Mouse (Mus musculus): ENCODE data around the gene Ssh1. TPM values are rescaled to one million over a fixed set of nuclear protein-coding genes. Genes with fewer than 3 reads are reported as not detected.
A peak's percentile ranks its signal among the peaks of the same experiment; 100 is the strongest.

Gene Ssh1
- 17.8 and 19.4 TPM in 2 replicates for polyA plus RNA-seq (2014; fragmentation: Nextera tagmentation; extraction: Ambion mirVana)

DNA sequence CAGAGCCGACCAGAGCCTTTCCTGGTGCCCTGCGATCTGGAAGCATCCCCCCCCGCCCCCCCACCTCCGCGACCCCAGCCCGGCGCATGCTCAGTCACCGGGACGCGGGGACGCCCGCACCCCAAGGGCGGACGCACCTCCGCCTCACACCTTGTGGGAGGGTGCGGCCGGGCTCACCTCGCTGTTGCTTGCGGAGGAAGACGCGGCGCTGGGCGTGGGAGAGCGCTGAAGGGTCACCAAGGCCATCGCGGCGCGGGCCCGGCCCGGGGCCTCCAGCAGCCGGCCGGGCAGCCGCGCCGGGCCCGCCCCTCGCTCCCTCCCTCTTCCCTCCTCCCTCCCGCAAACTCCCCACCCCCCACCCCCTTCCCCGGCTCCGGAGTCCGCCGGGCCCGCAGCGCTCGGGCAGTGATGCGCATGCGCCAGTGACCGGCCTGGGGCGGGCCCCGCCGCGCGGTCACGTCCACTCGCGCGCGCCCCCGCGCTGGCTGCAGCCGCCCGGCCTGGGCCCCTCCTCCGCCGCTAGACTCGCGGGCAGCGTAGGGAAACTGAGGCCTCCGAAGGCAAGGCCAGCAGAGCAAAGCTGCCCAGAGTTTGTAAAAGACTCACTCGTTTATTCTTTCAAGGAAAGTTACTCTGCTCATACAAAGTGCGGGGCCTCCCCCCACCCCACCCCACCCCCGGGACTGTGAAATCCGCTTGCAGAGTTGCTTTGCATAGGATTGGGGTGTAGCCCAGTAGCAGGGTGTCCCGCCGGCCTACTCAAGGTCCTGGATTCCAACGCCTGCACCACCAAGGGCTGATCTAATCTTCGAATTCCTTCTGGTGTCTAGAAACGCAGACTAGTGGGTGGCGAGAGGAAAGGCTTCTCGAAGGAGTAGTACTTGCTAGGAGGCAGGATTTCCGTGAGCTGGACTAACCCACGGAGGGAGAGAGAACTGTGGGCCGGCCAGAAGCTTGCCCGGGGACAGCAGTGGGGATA, at the start of gene Ssh1:
Gene Ssh1 (minus strand): TSS at position 408 of the 979 bp plus-strand sequence.
- whole genome bisulfite sequencing = under 1% methylated on average over 51 of the region's 83 CpGs
- Histone ChIP-seq H3K4me2 (replicated peaks) (peak within 1 kb of the TSS; percentile 94), H3K4me3 (replicated peaks; ENCODE audit: low read length) (peak within 1 kb of the TSS; percentile 80), H3K36me3 (replicated peaks; ENCODE audit: control insufficient read depth, insufficient read depth) (peaks cover 8% of the 10 kb centered on the region), H3K27me3 (ENCODE audit: control insufficient read depth, insufficient read depth, low read length) (no peaks in the 10 kb centered on the region), H3K4me1 (replicated peaks; ENCODE audit: control insufficient read depth, insufficient read depth, low read length) (peaks cover 29% of the 10 kb centered on the region), H3K9ac (peak within 1 kb of the TSS; percentile 92), H3K9me3 (ENCODE audit: control insufficient read depth, low read length) (no peaks in the 10 kb centered on the region), H3K27ac (peak within 1 kb of the TSS; percentile 96)
- peak; percentile 86 for ATAC-seq (ENCODE audit: low FRiP score)
- peak; percentile 91 for DNase-seq (ENCODE audit: low spot score)

DNA sequence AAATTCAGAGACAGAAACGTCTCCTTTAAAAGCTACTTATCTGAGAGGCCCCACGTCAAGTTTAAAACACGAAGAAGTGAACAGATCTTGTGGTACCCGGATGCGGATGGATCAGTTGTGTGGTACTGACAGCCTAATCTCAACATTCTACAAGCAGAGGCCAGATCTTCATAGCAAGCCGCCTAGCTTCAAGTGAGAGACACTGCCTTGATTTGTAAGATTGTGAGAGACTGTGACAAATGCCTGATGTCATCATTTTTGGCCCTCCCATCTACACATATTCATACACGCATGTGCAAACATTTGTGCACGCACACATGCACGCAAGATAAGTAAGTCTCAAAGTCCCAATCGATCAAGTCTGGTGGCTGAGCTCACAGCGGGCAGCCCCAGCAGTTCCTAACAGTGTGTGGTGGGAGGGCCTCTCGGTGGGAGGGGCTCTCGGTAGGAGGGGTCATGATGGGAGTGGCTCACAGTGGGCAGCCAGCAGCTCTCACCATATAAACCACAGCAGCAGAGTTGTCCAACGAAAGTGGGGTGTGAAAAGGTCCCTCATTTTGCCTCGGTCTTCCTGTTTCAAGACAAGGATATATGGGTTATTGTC, 47.7 kb upstream of the Ssh1 start:
- H3K27me3 ChIP-seq (ENCODE audit: control insufficient read depth, insufficient read depth, low read length) = no peaks in the 10 kb centered on the region
- no peaks in the 10 kb centered on the region for H3K9me3 ChIP-seq (ENCODE audit: control insufficient read depth, low read length)
- no peak for ATAC-seq (ENCODE audit: low FRiP score)
- no peaks in the 10 kb centered on the region for H3K4me1 ChIP-seq (replicated peaks; ENCODE audit: control insufficient read depth, insufficient read depth, low read length)
- DNase-seq (ENCODE audit: low spot score) = no peak
- H3K4me3 ChIP-seq (replicated peaks; ENCODE audit: low read length) = no peak overlapping the region
- 25% methylated on average over 15 of the region's 15 CpGs for WGBS
- peaks cover 65% of the 10 kb centered on the region for H3K36me3 ChIP-seq (replicated peaks; ENCODE audit: control insufficient read depth, insufficient read depth)
- H3K27ac ChIP-seq = no peak overlapping the region
- H3K9ac ChIP-seq = no peak overlapping the region
- no peak overlapping the region for H3K4me2 ChIP-seq (replicated peaks)

DNA sequence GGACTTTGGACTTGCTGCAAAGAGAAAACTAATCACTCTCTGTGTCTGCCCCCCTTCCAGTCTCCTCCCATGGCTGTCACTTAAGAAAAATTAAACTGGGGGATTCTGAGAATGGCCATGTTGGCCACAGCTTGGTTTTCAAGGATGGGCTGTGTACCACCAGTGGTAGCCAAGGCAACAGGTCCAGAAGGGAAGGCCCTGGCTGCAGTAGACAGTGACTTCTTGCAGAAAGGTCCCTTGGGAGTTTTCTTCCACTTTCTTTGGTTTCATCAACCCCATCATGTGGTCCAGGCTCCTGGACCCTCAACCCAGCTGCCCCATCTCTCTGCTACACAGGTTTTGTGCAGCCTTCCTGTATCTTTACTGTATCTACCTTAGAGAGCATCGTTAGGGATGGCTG, 47.2 kb upstream of the Ssh1 start:
- peaks cover 65% of the 10 kb centered on the region for H3K36me3 ChIP-seq (replicated peaks; ENCODE audit: control insufficient read depth, insufficient read depth)
- no peaks in the 10 kb centered on the region for H3K4me1 ChIP-seq (replicated peaks; ENCODE audit: control insufficient read depth, insufficient read depth, low read length)
- no peak for DNase-seq (ENCODE audit: low spot score)
- no peaks in the 10 kb centered on the region for H3K27me3 ChIP-seq (ENCODE audit: control insufficient read depth, insufficient read depth, low read length)
- no peaks in the 10 kb centered on the region for H3K9me3 ChIP-seq (ENCODE audit: control insufficient read depth, low read length)
- H3K4me2 ChIP-seq (replicated peaks) = no peak overlapping the region
- H3K27ac ChIP-seq = no peak overlapping the region
- no peak overlapping the region for H3K9ac ChIP-seq
- ATAC-seq (ENCODE audit: low FRiP score) = no peak
- H3K4me3 ChIP-seq (replicated peaks; ENCODE audit: low read length) = no peak overlapping the region
- 73% methylated on average over 1 of the region's 1 CpGs for WGBS

DNA sequence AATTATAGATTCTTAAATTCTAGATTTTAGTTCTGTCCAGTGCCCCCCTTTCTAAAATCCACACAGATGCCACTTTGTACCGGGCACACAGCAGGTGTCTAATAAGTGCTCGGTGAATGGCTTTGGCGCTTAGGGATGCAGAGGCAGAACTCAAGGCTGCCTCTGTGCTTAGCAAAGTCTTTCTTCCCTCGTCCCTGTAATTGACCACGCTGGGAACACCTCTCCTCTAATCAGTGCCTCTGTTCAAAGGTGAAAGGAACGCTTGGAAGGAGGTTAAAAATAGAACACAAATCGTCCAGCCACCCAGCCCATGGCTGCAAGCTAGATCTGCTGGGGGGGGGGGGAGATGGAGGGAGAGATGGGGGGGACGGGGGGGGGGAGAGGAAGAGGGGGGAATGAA, 46.8 kb upstream of the Ssh1 start:
- Histone ChIP-seq H3K27ac (no peak overlapping the region), H3K27me3 (ENCODE audit: control insufficient read depth, insufficient read depth, low read length) (no peaks in the 10 kb centered on the region), H3K4me2 (replicated peaks) (no peak overlapping the region), H3K4me3 (replicated peaks; ENCODE audit: low read length) (no peak overlapping the region), H3K4me1 (replicated peaks; ENCODE audit: control insufficient read depth, insufficient read depth, low read length) (no peaks in the 10 kb centered on the region), H3K9ac (no peak overlapping the region), H3K9me3 (ENCODE audit: control insufficient read depth, low read length) (no peaks in the 10 kb centered on the region), H3K36me3 (replicated peaks; ENCODE audit: control insufficient read depth, insufficient read depth) (peaks cover 65% of the 10 kb centered on the region)
- ATAC-seq (ENCODE audit: low FRiP score) (no peak), DNase-seq (ENCODE audit: low spot score) (no peak)
- 26% methylated on average over 7 of the region's 8 CpGs for WGBS

DNA sequence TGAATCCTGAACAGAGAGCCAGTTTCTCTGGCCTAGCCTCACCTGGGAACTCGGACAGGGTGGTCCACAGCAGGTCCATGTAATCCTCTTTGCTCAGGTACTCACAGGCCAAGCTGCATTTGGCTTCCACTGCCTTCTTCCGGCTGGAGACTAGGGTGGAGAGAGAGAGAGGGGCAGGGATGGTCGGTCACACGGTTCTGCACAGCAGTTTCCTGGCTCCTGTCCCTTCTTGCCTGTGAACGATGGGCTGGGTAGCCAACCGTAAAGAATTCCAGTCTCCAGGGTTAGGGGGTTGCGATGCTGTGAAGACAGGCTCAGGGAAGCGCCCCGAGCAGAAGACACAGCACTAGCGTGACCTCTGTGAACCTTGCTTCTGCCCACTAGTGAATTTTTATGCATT, 41.4 kb upstream of the Ssh1 start:
- Histone ChIP-seq H3K4me2 (replicated peaks) (no peak overlapping the region), H3K9me3 (ENCODE audit: control insufficient read depth, low read length) (no peaks in the 10 kb centered on the region), H3K9ac (no peak overlapping the region), H3K36me3 (replicated peaks; ENCODE audit: control insufficient read depth, insufficient read depth) (peaks cover 69% of the 10 kb centered on the region), H3K27me3 (ENCODE audit: control insufficient read depth, insufficient read depth, low read length) (no peaks in the 10 kb centered on the region), H3K4me1 (replicated peaks; ENCODE audit: control insufficient read depth, insufficient read depth, low read length) (no peaks in the 10 kb centered on the region), H3K4me3 (replicated peaks; ENCODE audit: low read length) (no peak overlapping the region), H3K27ac (no peak overlapping the region)
- WGBS = 32% methylated on average over 10 of the region's 10 CpGs
- ATAC-seq (ENCODE audit: low FRiP score) (no peak), DNase-seq (ENCODE audit: low spot score) (no peak)

DNA sequence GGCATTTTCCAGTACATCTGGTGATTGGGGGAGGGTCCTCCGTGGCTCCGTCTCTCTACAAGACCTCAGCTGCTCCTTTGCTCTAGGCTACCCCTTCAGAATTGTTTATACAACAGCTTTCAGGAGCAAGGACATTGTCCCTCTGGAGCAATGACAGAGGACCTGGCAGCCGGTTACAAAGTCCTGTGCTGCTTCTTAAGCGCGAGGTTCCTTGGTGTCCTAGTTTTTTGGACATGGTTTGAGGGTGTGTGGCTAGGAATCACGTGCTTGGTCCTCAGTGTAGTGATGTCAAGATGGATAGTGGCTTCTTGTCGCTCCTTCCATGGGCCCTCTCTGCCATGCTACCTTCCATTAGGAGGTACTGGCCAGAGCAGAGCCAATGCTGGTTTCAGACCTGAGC, 40.7 kb upstream of the Ssh1 start:
- Histone ChIP-seq H3K4me2 (replicated peaks) (no peak overlapping the region), H3K27me3 (ENCODE audit: control insufficient read depth, insufficient read depth, low read length) (no peaks in the 10 kb centered on the region), H3K9me3 (ENCODE audit: control insufficient read depth, low read length) (no peaks in the 10 kb centered on the region), H3K27ac (no peak overlapping the region), H3K36me3 (replicated peaks; ENCODE audit: control insufficient read depth, insufficient read depth) (peaks cover 69% of the 10 kb centered on the region), H3K9ac (no peak overlapping the region), H3K4me1 (replicated peaks; ENCODE audit: control insufficient read depth, insufficient read depth, low read length) (no peaks in the 10 kb centered on the region), H3K4me3 (replicated peaks; ENCODE audit: low read length) (no peak overlapping the region)
- DNase-seq (ENCODE audit: low spot score) (no peak), ATAC-seq (ENCODE audit: low FRiP score) (no peak)
- 80% methylated on average over 7 of the region's 7 CpGs for WGBS

DNA sequence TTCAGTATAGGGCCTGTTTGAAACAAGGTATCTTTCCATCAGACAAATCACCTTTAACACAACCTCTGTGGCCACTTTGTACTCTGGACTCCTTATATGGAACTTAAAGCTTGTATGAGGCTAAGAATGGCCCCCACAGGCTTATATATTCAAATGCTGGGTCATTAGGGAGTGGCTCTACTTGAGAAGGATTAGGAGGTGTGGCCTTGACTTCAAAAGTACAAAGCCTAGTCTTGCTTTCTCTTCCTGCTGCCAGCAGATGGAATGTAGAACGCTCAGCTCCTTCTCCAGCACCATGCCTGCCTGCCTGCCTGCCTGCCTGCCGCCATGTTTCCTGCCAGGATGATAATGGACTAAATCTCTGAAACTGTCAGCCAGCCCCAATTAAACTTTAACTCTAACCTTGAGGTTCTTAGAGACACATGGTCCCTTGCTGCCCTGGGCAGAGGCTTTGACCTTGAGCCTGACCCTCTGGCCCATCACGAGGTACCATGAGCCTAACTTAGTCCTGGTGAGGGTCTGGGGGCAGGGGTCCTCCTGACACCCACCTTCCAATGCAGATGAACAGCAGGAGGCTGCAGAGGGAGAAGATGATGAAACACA, 38.6 kb upstream of the Ssh1 start:
- DNase-seq (ENCODE audit: low spot score) (no peak), ATAC-seq (ENCODE audit: low FRiP score) (no peak)
- Histone ChIP-seq H3K27ac (no peak overlapping the region), H3K4me2 (replicated peaks) (no peak overlapping the region), H3K36me3 (replicated peaks; ENCODE audit: control insufficient read depth, insufficient read depth) (peaks cover 61% of the 10 kb centered on the region), H3K4me1 (replicated peaks; ENCODE audit: control insufficient read depth, insufficient read depth, low read length) (no peaks in the 10 kb centered on the region), H3K4me3 (replicated peaks; ENCODE audit: low read length) (no peak overlapping the region), H3K9ac (no peak overlapping the region), H3K27me3 (ENCODE audit: control insufficient read depth, insufficient read depth, low read length) (no peaks in the 10 kb centered on the region), H3K9me3 (ENCODE audit: control insufficient read depth, low read length) (no peaks in the 10 kb centered on the region)
- WGBS = 85% methylated on average over 3 of the region's 3 CpGs

DNA sequence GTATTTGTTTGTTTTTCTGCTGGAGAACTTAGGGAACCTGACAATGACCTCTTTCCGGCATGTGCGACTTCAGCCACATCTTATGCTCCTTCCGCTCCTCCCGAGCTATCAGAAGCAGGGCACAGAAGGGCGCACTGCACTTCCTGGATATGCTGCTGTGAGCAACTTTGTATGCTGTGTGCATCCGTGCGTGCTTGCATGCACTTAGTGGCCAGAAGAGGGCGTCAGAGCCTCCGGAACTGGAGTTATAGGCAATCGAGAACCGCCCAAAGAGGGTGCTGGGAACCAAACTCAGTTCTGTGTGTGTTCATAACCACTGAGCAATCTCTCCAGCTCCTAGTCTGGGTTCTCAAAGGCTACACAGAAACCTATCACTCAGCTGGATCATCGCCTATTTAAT, 37.0 kb upstream of the Ssh1 start:
- peaks cover 58% of the 10 kb centered on the region for H3K36me3 ChIP-seq (replicated peaks; ENCODE audit: control insufficient read depth, insufficient read depth)
- no peaks in the 10 kb centered on the region for H3K4me1 ChIP-seq (replicated peaks; ENCODE audit: control insufficient read depth, insufficient read depth, low read length)
- H3K27me3 ChIP-seq (ENCODE audit: control insufficient read depth, insufficient read depth, low read length) = no peaks in the 10 kb centered on the region
- H3K9ac ChIP-seq = no peak overlapping the region
- ATAC-seq (ENCODE audit: low FRiP score) (no peak), DNase-seq (ENCODE audit: low spot score) (no peak)
- H3K4me3 ChIP-seq (replicated peaks; ENCODE audit: low read length) = no peak overlapping the region
- 88% methylated on average over 12 of the region's 12 CpGs for WGBS
- no peaks in the 10 kb centered on the region for H3K9me3 ChIP-seq (ENCODE audit: control insufficient read depth, low read length)
- no peak overlapping the region for H3K4me2 ChIP-seq (replicated peaks)
- H3K27ac ChIP-seq = no peak overlapping the region

DNA sequence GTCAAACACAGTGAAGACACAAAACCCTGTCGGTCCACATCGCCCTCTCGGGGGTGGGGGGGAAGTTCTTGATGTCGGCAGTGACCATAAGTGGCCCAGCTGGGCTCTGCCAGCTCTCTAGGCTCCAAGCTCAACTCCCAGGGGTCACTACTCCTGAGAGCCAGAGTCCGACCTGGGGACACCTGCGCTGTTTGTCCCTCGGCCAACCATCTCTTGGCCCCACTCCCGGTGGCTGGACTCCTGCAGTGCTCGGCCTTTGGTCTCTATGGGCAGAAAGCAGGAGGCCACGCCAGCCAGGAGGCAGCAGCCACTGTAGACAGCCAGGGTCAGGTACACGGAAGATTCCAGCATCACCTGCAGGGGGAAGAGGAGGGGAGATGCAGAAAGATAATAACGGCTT, 34.4 kb upstream of the Ssh1 start:
- Histone ChIP-seq H3K9ac (no peak overlapping the region), H3K27me3 (ENCODE audit: control insufficient read depth, insufficient read depth, low read length) (no peaks in the 10 kb centered on the region), H3K9me3 (ENCODE audit: control insufficient read depth, low read length) (no peaks in the 10 kb centered on the region), H3K4me3 (replicated peaks; ENCODE audit: low read length) (no peak overlapping the region), H3K36me3 (replicated peaks; ENCODE audit: control insufficient read depth, insufficient read depth) (peaks cover 36% of the 10 kb centered on the region), H3K4me2 (replicated peaks) (no peak overlapping the region), H3K27ac (no peak overlapping the region), H3K4me1 (replicated peaks; ENCODE audit: control insufficient read depth, insufficient read depth, low read length) (no peaks in the 10 kb centered on the region)
- ATAC-seq (ENCODE audit: low FRiP score) = no peak
- 85% methylated on average over 12 of the region's 12 CpGs for WGBS
- DNase-seq (ENCODE audit: low spot score) = no peak
